Mouse (Mus musculus) bone marrow, adult 2 months (tissue): ENCODE data around the gene Nrp2.

Source experiments
- CTCF ChIP-seq: fragments of 200-500 bp; IDR thresholded peaks from 2 replicates; pipeline ENCODE4 v1.5.1; 2011; ENCODE audit warnings: low read length, control low read depth; ENCODE audit not compliant: control insufficient read depth, insufficient read depth
- POLR2A ChIP-seq: fragments of 200-500 bp; IDR thresholded peaks from 2 replicates; pipeline ENCODE4 v1.6.1; 2011; ENCODE audit warnings: low read depth, mild to moderate bottlenecking, control low read depth, low read length, borderline replicate concordance; ENCODE audit not compliant: control insufficient read depth

DNA sequence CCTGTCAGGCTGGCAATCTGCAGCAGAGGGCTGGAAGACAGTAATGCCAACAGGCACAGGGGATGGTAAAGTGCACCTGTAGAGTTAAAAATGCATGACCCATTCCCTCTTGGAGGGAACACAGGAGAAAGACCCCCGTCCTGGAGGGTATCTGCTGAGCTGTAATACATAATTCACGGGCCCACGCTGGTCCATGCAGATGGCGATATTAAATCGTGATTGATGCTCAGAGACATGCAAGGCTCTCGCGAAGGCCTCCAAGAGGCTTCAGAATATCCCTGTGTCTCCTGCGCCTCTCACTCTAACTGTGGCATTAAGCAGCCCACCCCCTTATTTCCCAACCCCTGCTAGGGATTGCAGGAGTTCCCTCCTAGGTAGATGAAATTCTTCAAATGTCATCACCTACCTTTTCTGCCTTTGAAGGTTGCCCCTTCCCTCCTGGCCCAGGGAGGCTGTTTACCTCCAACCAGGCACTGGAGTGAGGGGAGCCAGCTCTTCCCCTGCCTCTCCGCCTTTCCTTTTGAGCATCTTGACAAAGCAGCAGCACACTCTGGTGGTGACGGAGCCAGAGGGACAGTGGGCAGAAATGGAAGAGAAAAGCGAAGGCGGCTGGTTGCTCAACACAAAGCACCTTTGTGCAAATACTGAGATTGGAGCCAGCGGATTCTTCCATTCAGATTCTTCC lies 14.6 kb downstream of the Nrp2 start:
- TF ChIP-seq CTCF (no peak), POLR2A (no peak)
